Mouse (Mus musculus) activated CD4-positive, CD25-positive, alpha-beta regulatory T cell, adult 4 months (primary cell): ENCODE data around the gene Eid3. TPM values are rescaled to one million over a fixed set of nuclear protein-coding genes. Genes with fewer than 3 reads are reported as not detected.

Experiments used
- ATAC-seq: one replicate; pipeline ENCODE4 v1.8.0; 2017
- polyA plus RNA-seq, 2 experiments: library from polyadenylated mRNA; unstranded; fragments of 100-300 nt; shearing (Covaris generic); gene quantifications; one replicate each; pipeline ENCODE4 v1.2.1; 2017

Gene Eid3
- polyA plus RNA-seq, 2 experiments from 2014 or later = 0.76 to 1.2 TPM

GRCm38 (mm10) chr10:82913772-82914171 is 47.3 kb downstream of the Eid3 start:
- ATAC-seq = no peak

Other genes with a start within 250 kb of the Eid3 start
- 10 to 100 TPM; 26.8 to 32.9 TPM for gene 1190007I07Rik, start 243.4 kb upstream of the Eid3 start, polyA plus RNA-seq
- gene Tdg, start 236.8 kb upstream of the Eid3 start, polyA plus RNA-seq = 10 to 100 TPM; 23.3 to 24.5 TPM
- 1 to 10 TPM; 1.7 to 2.2 TPM for gene Glt8d2, start 176.0 kb upstream of the Eid3 start, polyA plus RNA-seq
- gene Hcfc2, start 170.5 kb upstream of the Eid3 start, polyA plus RNA-seq = 10 to 100 TPM; 23.2 to 23.6 TPM
- 10 to 100 TPM; 78.3 to 81.3 TPM for gene Nfyb, start 102.5 kb upstream of the Eid3 start, polyA plus RNA-seq
- gene Txnrd1, start 32.7 kb upstream of the Eid3 start, polyA plus RNA-seq = 10 to 100 TPM; 27.5 to 28.0 TPM
- under 1 TPM; 0.53 to 0.78 TPM for gene Chst11, start 118.9 kb downstream of the Eid3 start, polyA plus RNA-seq